Mouse (Mus musculus): ENCODE data around the gene Ctla4.

The Ctla4 gene

GRCm38 (mm10) chr1:60930397-60930796 lies 43.6 kb downstream of the Ctla4 start:
- DNase-seq, result peak; percentile 83

- DNase-seq, result peak; percentile 96
These were observed 49.3 kb downstream of the Ctla4 start for GRCm38 (mm10) chr1:60935968-60936581.

- DNase-seq, result peak; percentile 86
These were observed 50.3 kb downstream of the Ctla4 start for GRCm38 (mm10) chr1:60936963-60937711.

DNA sequence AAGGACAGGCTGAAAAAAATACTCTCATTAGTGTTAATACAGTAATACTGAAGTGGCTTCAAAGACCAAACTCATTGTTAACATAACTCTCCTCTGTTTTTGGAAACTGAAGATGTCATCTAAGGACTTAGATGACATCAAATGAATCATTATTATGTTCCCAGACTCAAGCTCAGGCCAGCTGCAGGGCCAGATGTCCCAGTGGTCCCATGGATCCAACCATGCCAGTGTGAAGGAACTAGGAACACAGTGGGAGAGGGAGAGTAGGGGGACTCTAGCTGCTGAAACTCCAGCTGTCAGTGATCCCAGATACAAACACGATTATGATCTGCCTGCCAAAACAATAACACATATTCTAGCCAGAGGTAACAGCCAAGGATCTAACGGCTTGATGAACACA lies 51.5 kb downstream of the Ctla4 start:
- DNase-seq, result peak; percentile 85

DNA sequence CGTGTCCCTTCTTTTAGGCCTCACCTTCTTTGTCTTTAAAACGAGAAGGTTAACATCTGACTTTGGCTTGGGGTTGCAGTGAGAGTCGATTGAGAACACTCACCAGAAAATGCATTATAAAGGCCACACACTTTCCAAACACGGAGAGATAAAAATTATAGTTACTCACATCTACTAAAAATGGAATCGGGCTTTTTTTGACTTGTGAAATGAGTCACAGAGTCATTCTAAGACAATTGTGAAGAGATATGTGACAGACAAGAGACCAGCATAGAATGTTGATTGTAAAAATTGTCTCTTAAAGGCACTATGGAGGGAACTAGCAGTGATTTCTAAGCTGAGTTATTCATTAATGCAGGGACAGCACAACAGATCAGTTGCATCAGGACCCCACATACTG lies 52.2 kb downstream of the Ctla4 start:
- no peak for DNase-seq

DNA sequence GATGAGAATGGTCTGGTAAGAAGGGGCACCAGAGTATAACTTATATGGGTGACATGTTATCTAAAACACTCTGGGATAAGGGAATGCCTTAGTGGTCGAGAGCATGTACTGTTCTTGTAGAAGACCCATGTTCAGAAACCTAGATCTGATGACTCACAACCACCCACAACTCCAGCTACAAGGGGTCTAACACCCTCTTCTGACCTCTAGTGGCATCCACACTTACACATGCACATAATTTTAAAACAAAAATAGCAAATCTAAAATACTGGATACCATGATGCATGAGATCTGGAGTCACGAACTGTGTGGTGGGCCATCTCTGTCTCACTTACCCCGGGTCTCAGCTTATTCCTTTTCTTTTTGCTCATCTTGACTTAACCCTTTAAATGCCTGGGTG lies 53.2 kb downstream of the Ctla4 start:
- peak; percentile 66 for DNase-seq

GRCm38 (mm10) chr1:60940620-60941019 lies 53.8 kb downstream of the Ctla4 start:
- DNase-seq, result no peak

DNA sequence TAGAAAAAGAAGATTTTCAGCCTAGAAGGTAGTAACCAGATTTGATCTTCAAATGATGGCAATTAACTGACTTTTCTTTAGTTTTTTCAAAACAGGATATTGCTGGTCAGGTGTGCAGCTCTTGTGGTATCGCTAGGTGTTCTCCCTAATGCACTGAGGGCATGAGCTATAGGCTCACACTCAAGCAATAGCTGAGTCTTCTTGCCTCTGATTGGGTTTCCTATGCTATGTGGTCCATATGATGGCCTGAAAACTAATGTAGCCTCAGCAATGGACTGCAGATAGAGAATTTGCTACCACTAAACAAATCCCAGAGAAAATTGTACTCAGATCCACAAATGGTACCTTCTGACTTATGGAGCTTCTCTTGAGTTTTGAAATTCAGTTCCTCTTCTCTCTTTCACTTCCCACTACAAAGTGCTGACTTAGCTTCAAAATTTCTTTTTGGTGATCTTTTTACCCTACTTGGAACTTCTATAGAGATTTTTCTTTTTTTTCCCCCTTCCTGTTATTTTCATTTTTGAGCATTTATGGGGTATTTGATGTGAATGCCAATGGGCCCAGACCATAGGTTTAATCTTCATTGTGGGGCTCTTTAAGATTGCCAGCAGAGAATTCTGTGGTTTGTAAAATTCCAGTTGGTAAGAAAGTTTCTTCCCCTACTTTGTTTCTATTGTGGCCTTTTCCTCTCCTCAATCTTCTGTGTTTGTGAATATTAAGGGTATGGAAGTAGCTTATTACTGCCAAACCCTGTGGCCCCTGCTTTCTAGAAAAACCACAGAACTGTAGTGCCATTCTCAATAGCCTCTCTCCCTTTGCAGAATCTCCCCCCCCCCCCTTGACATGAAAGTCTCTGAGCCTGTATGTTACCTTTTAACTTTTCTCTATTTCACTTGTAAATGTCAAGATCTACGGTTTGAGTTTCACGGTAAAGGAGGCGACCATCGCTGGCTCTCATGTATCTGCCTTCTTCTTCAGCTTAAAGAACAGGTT lies 54.6 kb downstream of the Ctla4 start:
- peak; percentile 71 for DNase-seq

- peak; percentile 62 for DNase-seq
These were observed 56.1 kb downstream of the Ctla4 start for GRCm38 (mm10) chr1:60942921-60943320.

DNA sequence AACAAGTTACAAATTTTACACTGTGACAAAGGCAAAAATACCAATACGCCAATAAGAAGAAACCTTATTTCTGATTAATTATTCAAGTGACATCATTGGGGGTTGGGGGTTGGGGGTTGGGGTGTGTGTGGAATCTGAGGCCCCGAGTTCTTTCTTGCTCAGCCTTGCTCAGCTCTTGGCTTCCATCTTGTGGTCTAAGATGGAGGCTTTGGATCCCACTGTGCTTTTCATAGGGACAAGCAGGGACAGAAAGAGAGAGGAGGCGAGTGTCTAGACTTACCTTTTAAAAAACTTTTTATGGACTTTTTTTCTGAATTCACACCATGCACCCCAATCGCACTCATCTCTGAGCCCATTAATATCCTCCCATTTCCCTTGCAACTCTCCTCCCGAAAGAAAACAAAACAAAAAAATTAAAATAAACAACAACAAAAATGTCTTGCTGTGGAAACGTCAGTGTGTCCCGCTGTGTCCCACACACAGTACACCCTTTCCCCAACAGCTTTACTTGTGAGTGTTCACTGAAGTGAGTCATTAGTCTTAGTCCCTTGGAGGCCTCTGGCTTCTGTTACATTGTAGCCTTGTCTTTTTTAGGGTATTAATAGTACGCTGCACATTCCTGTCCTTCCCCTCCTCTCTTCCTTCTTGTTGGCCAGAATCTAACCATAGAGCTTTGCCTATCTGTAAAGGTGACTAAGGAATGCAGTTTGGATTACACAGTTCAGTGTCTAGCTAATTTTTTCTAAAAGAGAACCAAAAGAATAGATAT lies 59.0 kb downstream of the Ctla4 start:
- DNase-seq, result peak; percentile 33

- peak; percentile 39 for DNase-seq
These were observed 61.3 kb downstream of the Ctla4 start for GRCm38 (mm10) chr1:60948112-60948511.

GRCm38 (mm10) chr1:60952958-60953357 lies 66.2 kb downstream of the Ctla4 start:
- DNase-seq, result peak; percentile 91

GRCm38 (mm10) chr1:60953686-60954085 lies 66.9 kb downstream of the Ctla4 start:
- DNase-seq, result peak; percentile 53

DNA sequence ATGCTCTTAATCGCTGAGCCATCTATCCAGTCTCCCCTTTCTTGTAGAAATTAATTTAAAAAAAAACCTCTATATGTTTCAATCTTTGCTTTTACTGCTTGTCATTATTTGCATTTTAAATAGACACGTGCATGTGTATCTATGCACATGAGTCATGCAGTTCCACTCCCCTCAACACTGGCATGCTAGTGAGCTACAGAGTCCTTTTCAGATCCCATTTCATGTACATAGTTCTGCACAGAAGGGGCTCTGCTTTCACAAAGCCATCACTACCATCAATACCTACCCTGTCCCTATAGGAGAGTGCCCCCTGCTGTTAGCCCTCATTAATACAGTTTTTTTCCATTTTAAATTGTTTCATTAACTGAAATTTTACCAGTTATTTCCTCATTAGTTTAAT lies 68.0 kb downstream of the Ctla4 start:
- DNase-seq, result peak; percentile 75

DNA sequence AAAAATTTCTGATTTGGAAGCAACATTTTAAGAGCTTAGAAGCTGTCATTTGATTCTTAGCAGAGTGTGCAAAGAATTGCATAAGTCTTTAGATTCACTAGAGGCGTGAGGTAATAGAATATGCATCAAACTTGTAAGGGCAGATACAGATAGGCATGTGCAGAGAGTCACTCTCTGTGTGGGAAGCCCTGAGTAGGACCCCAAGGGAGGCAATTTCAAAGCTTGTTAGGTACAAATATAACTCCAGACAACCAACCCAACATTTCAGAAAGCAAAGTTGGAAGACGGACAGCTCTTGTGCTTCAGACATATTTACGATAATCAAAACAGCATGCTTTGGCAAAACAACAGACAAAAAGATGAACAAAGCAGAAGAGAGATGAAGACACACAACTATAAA lies 68.4 kb downstream of the Ctla4 start:
- DNase-seq, result peak; percentile 74

- DNase-seq, result peak; percentile 84
These were observed 69.4 kb downstream of the Ctla4 start for GRCm38 (mm10) chr1:60956196-60956595.

DNA sequence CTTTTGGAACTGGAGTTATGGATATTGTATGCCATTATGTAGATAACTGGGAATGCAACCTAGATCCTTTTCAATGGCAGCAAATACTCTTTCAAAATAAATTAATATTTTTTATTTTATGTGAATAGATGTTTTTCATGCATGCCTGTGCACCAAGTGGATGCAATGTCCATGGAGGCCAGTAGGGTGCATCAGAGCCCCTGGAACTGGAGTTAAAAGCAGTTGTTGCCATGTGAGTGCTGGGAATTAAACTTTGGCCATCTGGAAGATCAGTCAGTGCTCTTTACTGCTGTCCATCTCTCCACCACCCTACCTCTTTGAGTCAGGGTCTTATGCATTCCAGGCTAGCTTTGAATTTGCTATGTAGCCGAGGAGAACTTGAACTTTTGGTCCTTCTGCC lies 71.5 kb downstream of the Ctla4 start:
- peak; percentile 71 for DNase-seq

- peak; percentile 84 for DNase-seq
These were observed 72.4 kb downstream of the Ctla4 start for GRCm38 (mm10) chr1:60959246-60959645.

DNA sequence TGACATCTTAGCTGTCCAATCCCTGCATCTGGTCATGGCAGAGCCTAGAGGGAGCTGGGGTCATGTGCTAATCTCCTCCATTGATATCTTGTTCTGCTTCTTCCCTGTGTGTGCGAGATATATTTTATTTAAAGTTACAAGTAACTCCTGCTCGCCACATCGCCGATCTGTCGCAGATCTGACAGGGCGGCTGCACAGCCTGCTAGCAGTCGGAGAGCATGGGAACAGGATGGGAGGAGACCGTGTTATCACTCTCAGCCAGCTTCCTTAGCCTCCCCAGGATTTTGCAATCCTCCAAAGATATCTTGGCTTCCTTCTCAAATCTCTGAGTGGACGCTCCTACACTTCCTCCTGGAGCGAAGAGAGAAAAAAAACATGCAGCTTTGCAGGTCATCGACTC lies 73.7 kb downstream of the Ctla4 start:
- peak; percentile 98 for DNase-seq

GRCm38 (mm10) chr1:60961080-60961479 lies 74.3 kb downstream of the Ctla4 start:
- peak; percentile 95 for DNase-seq

DNA sequence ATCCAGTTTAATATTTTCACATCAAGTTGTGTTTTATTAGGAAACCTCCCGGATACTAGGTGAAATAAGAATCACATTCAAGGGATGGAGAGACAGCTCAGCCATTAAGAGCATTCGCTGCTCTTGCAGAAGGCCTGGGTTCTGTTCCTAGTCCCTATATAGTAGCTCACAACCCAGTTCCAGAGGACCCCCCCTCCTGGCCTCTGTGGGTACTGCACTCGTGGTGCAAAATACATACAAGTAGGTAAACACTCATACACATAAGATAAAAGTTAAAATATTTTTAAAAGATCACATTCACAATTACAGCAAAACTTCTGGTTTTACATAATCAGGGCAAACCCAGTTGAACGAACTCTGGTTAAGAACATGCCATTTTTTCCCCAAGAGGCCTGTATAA lies 75.3 kb downstream of the Ctla4 start:
- peak; percentile 39 for DNase-seq
